In the genomic region with DNA sequence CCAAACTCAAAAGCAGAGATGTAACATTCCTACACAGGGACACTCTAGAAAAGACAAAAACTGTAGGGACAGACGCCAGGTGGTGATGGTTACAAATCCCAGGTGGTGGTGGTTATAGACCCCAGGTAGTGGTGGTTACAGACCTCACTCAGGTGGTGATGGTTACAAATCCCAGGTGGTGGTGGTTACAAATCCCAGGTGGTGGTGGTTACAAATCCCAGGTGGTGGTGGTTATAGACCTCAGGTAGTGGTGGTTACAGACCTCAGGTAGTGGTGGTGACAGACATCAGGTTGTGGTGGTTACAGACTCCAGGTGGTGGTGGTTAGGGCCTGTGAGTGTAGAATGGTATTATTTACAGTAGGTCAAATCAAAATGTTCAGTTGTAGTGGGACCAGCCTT, we compare ENCODE assay signal across 8 mouse cellular contexts. TPM values are rescaled to one million over a fixed set of nuclear protein-coding genes. Genes with fewer than 3 reads are reported as not detected.
DNase-seq lines count a peak whose midpoint lies in the region; ATAC-seq lines count a peak whose summit lies in the region.

No protein-coding gene starts in this region.

- WGBS in kidney, embryonic 14.5 days, result 77% methylated on average over 1 of the region's 1 CpGs
- 68% methylated on average over 1 of the region's 1 CpGs for WGBS in embryonic facial prominence, embryonic 13.5 days
- 87% methylated on average over 1 of the region's 1 CpGs for WGBS in limb, embryonic 10.5 days
- 91% methylated on average over 1 of the region's 1 CpGs for WGBS in neural tube, embryonic 11.5 days

- no peak overlapping the region for H3K9ac ChIP-seq in kidney, embryonic 14.5 days (ENCODE audit: low read depth, low read length)
- no peak overlapping the region for H3K9ac ChIP-seq in embryonic facial prominence, embryonic 13.5 days
- H3K9ac ChIP-seq in neural tube, embryonic 11.5 days (ENCODE audit: low read length), result no peak overlapping the region

- no peaks in the 10 kb centered on the region for H3K27me3 ChIP-seq in kidney, embryonic 14.5 days (ENCODE audit: control insufficient read depth, insufficient read depth, low read length)
- no peaks in the 10 kb centered on the region for H3K27me3 ChIP-seq in embryonic facial prominence, embryonic 13.5 days
- H3K27me3 ChIP-seq in limb, embryonic 10.5 days (ENCODE audit: low read depth, poor library complexity, severe bottlenecking), result no peaks in the 10 kb centered on the region
- no peaks in the 10 kb centered on the region for H3K27me3 ChIP-seq in neural tube, embryonic 11.5 days (ENCODE audit: control insufficient read depth, insufficient read depth, low read length)

- H3K4me1 ChIP-seq in kidney, embryonic 14.5 days (ENCODE audit: control insufficient read depth, insufficient read depth, low read length), result no peaks in the 10 kb centered on the region
- H3K4me1 ChIP-seq in embryonic facial prominence, embryonic 13.5 days, result peaks cover 8% of the 10 kb centered on the region
- peaks cover 7% of the 10 kb centered on the region for H3K4me1 ChIP-seq in limb, embryonic 10.5 days
- H3K4me1 ChIP-seq in neural tube, embryonic 11.5 days (ENCODE audit: control insufficient read depth, insufficient read depth, low read length), result peaks cover 6% of the 10 kb centered on the region; the same call in 1 of the 2 replicates

- H3K27ac ChIP-seq in kidney, embryonic 14.5 days (ENCODE audit: low read depth, low read length), result no peak overlapping the region
- no peak overlapping the region for H3K27ac ChIP-seq in embryonic facial prominence, embryonic 13.5 days
- H3K27ac ChIP-seq in limb, embryonic 10.5 days, result no peak overlapping the region
- H3K27ac ChIP-seq in neural tube, embryonic 11.5 days (ENCODE audit: low read depth, low read length), result no peak overlapping the region

- peak; percentile 97 for ATAC-seq in kidney, embryonic 14.5 days (ENCODE audit: low FRiP score, low TSS enrichment)
- ATAC-seq in embryonic facial prominence, embryonic 13.5 days (ENCODE audit: insufficient number of reproducible peaks, insufficient read depth, low FRiP score, low TSS enrichment, low read depth), result peak; percentile 100
- ATAC-seq in neural tube, embryonic 11.5 days (ENCODE audit: insufficient read depth, low FRiP score, low TSS enrichment), result peak; percentile 99

- H3K4me2 ChIP-seq in kidney, embryonic 14.5 days (replicated peaks; ENCODE audit: low read depth, low read length), result no peak overlapping the region
- no peak overlapping the region for H3K4me2 ChIP-seq in embryonic facial prominence, embryonic 13.5 days
- no peak overlapping the region for H3K4me2 ChIP-seq in neural tube, embryonic 11.5 days (ENCODE audit: low read depth)

- no peak for DNase-seq in kidney, adult 9 months
- DNase-seq in limb, embryonic 10.5 days (ENCODE audit: low spot score), result peak; percentile 53
- peak; percentile 32 for DNase-seq in neural tube, embryonic 11.5 days (ENCODE audit: low spot score)
- DNase-seq in c-Kit-positive CD71-positive TER-119-positive erythroid progenitor cells, embryonic 14.5 days (ENCODE audit: low spot score), result no peak
- no peak for DNase-seq in layer of hippocampus, postnatal 10 days (ENCODE audit: low spot score in 2 of 2)
- DNase-seq in ovary, postnatal 36 days (ENCODE audit: low spot score), result no peak

- H3K36me3 ChIP-seq in kidney, embryonic 14.5 days (ENCODE audit: control insufficient read depth, insufficient read depth, low read length), result peaks cover 4% of the 10 kb centered on the region; the same call in 1 of the 2 replicates
- H3K36me3 ChIP-seq in embryonic facial prominence, embryonic 13.5 days, result peaks cover 22% of the 10 kb centered on the region
- peaks cover 15% of the 10 kb centered on the region for H3K36me3 ChIP-seq in limb, embryonic 10.5 days
- H3K36me3 ChIP-seq in neural tube, embryonic 11.5 days (ENCODE audit: control insufficient read depth, insufficient read depth, low read length), result no peaks in the 10 kb centered on the region

- no peaks in the 10 kb centered on the region for H3K9me3 ChIP-seq in kidney, embryonic 14.5 days (ENCODE audit: control insufficient read depth, low read length)
- no peaks in the 10 kb centered on the region for H3K9me3 ChIP-seq in embryonic facial prominence, embryonic 13.5 days
- no peaks in the 10 kb centered on the region for H3K9me3 ChIP-seq in limb, embryonic 10.5 days (replicated peaks)
- H3K9me3 ChIP-seq in neural tube, embryonic 11.5 days (ENCODE audit: control insufficient read depth, low read length), result no peaks in the 10 kb centered on the region

- H3K4me3 ChIP-seq in kidney, embryonic 14.5 days (ENCODE audit: low read length), result no peak overlapping the region
- H3K4me3 ChIP-seq in embryonic facial prominence, embryonic 13.5 days, result no peak overlapping the region
- no peak overlapping the region for H3K4me3 ChIP-seq in limb, embryonic 10.5 days
- no peak overlapping the region for H3K4me3 ChIP-seq in neural tube, embryonic 11.5 days (ENCODE audit: low read depth, low read length)

RNA-seq across cellular contexts. Expression of gene Lmbrd1, which starts 5.5 kb away (rescaled TPM):
- polyA plus RNA-seq in kidney, embryonic 14.5 days (2014; fragmentation: Nextera tagmentation; extraction: Ambion mirVana), result 22.4 and 26.8 TPM in 2 replicates
- polyA plus RNA-seq in embryonic facial prominence, embryonic 13.5 days (2015; fragmentation: Nextera tagmentation; extraction: Ambion mirVana), result 32.6 and 39.7 TPM in 2 replicates
- 16.3 and 18.3 TPM in 2 replicates for polyA plus RNA-seq in limb, embryonic 10.5 days (2016; fragmentation: Nextera tagmentation; extraction: Ambion mirVana)
- polyA plus RNA-seq in neural tube, embryonic 11.5 days (2014; fragmentation: Nextera tagmentation; extraction: Ambion mirVana), result 27.4 and 32.1 TPM in 2 replicates
- 10 to 100 TPM; 82.0 to 84.3 TPM for total RNA-seq in layer of hippocampus, postnatal 10 days (2021)

Comparison
In these comparisons a context has a peak if more than half of its experiments do, and no peak if none do; other contexts are left out.
1. DNase-seq: peak in limb, embryonic 10.5 days (single experiment) and neural tube, embryonic 11.5 days (single experiment); none in kidney, adult 9 months (single experiment), c-Kit-positive CD71-positive TER-119-positive erythroid progenitor cells, embryonic 14.5 days (single experiment), layer of hippocampus, postnatal 10 days (0 of 2) and ovary, postnatal 36 days (single experiment).
2. Peak in every context shown above with its lines, with median percentiles within 50 percentile points of each other: ATAC-seq.